Mouse (Mus musculus) kidney, postnatal 0 days (tissue): ENCODE measurements at regions not wholly inside any gene's neighbourhood (a gene's known extent, or its start where the extent isn't known, plus 50 kb on each side); places are given as distances from the start of the nearest gene placed in this dataset.

Experiments used
- ATAC-seq: fragments of 200-750 bp; cut with Nextera tagmentation; replicated peaks from 2 replicates; pipeline ENCODE4 v1.8.0; 2017; ENCODE audit warnings: low read depth, moderate number of reproducible peaks, moderate TSS enrichment, moderate library complexity; ENCODE audit not compliant: low FRiP score
- DNase-seq: peaks from one replicate; pipeline ENCODE4 v3.0.0-alpha.2; 2016; ENCODE audit warnings: low spot score
- H3K27ac ChIP-seq: fragments of 300-500 bp; sonication (generic); 2 replicates; pipeline ENCODE4 v1.5.1; 2014; ENCODE audit warnings: mild to moderate bottlenecking
- H3K27me3 ChIP-seq: fragments of 300-500 bp; sonication (generic); 2 replicates; pipeline ENCODE4 v1.6.1; 2014; ENCODE audit warnings: low read length, mixed read lengths; ENCODE audit not compliant: insufficient read depth
- H3K36me3 ChIP-seq: fragments of 300-500 bp; sonication (generic); 2 replicates; pipeline ENCODE4 v1.6.1; 2014; ENCODE audit warnings: low read length, mixed read lengths; ENCODE audit not compliant: insufficient read depth
- H3K4me1 ChIP-seq: fragments of 300-500 bp; sonication (generic); replicated peaks from 2 replicates; pipeline ENCODE4 v1.6.1; 2014; ENCODE audit warnings: antibody characterized with exemption, low read length, mixed read lengths; ENCODE audit not compliant: insufficient read depth
- H3K4me2 ChIP-seq: fragments of 300-500 bp; sonication (generic); 2 replicates; pipeline ENCODE4 v1.6.1; 2014; ENCODE audit warnings: mild to moderate bottlenecking, low read length, moderate library complexity, mixed read lengths
- H3K4me3 ChIP-seq: fragments of 300-500 bp; sonication (generic); replicated peaks from 2 replicates; pipeline ENCODE4 v1.5.1; 2014; ENCODE audit warnings: low read depth, low read length
- H3K9ac ChIP-seq: fragments of 300-500 bp; sonication (generic); 2 replicates; pipeline ENCODE4 v1.6.1; 2014; ENCODE audit warnings: low read depth, low read length
- H3K9me3 ChIP-seq: fragments of 300-500 bp; sonication (generic); replicated peaks from 2 replicates; pipeline ENCODE4 v1.6.1; 2016; ENCODE audit warnings: low read length, inconsistent platforms, mixed read lengths
- CTCF ChIP-seq: IDR thresholded peaks from 2 replicates; pipeline ENCODE4 v1.5.1; 2016; ENCODE audit warnings: antibody characterized with exemption, low read depth, mild to moderate bottlenecking, moderate library complexity
- WGBS: fragments of 180-500 bp; shearing (Covaris S2); extraction: QIAGEN DNeasy Blood & Tissue Kit; methylation state at CpG from one replicate; pipeline ENCODE4 v1.1.7; 2014; 5-methylcytosine and 5-hydroxymethylcytosine counted together

DNA sequence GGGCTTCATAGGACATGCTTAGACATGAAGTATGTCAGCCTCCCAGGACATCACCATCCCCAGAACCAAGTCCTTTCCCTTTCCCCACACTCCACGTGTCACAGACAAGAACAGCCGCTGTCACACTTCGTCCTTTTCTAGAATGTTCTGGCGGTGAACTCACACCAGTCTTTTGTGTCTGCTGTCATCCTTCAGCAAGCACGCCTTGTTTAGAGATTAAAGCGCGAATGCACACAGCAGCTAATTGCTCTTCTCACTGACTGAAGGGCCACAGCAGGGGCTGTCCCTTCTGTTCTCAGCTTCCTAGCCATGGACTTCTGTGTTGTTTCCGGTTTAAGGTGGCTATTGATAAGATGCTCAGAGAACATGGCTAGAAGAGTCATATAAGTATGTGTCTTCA is 57.5 kb upstream of the 4930470P17Rik start:
- ATAC-seq (no peak), DNase-seq (no peak)
- no peak overlapping the region for H3K9ac ChIP-seq
- H3K36me3 ChIP-seq = no peaks in the 10 kb centered on the region
- no peaks in the 10 kb centered on the region for H3K9me3 ChIP-seq
- no peak overlapping the region for H3K27ac ChIP-seq
- TF ChIP-seq CTCF = no peak
- no peaks in the 10 kb centered on the region for H3K27me3 ChIP-seq
- no peak overlapping the region for H3K4me3 ChIP-seq
- 64% methylated on average over 8 of the region's 8 CpGs for WGBS
- H3K4me2 ChIP-seq = no peak overlapping the region
- H3K4me1 ChIP-seq = no peaks in the 10 kb centered on the region

- Histone ChIP-seq H3K9me3 (no peaks in the 10 kb centered on the region), H3K4me2 (no peak overlapping the region), H3K36me3 (no peaks in the 10 kb centered on the region), H3K27ac (no peak overlapping the region), H3K27me3 (no peaks in the 10 kb centered on the region), H3K9ac (no peak overlapping the region), H3K4me3 (no peak overlapping the region), H3K4me1 (no peaks in the 10 kb centered on the region)
- no peak for TF ChIP-seq CTCF
- ATAC-seq (no peak), DNase-seq (no peak)
- WGBS = 52% methylated on average over 7 of the region's 7 CpGs
These were observed 56.7 kb upstream of the 4930470P17Rik start for GRCm38 (mm10) chr2:170658520-170658919.

- H3K4me1 ChIP-seq = no peaks in the 10 kb centered on the region
- H3K9me3 ChIP-seq = no peaks in the 10 kb centered on the region
- no peak for TF ChIP-seq CTCF
- no peaks in the 10 kb centered on the region for H3K36me3 ChIP-seq
- DNase-seq (no peak), ATAC-seq (no peak)
- H3K4me2 ChIP-seq = no peak overlapping the region
- no peak overlapping the region for H3K4me3 ChIP-seq
- no peak overlapping the region for H3K27ac ChIP-seq
- WGBS = 9% methylated on average over 7 of the region's 7 CpGs
- no peak overlapping the region for H3K9ac ChIP-seq
- no peaks in the 10 kb centered on the region for H3K27me3 ChIP-seq
These were observed 56.0 kb upstream of the 4930470P17Rik start for GRCm38 (mm10) chr2:170657821-170658221.

GRCm38 (mm10) chr2:170652128-170652527 is 50.3 kb upstream of the 4930470P17Rik start:
- Histone ChIP-seq H3K4me2 (no peak overlapping the region), H3K9me3 (no peaks in the 10 kb centered on the region; the same call in 1 of the 2 replicates), H3K4me3 (no peak overlapping the region), H3K4me1 (no peaks in the 10 kb centered on the region), H3K27me3 (no peaks in the 10 kb centered on the region), H3K36me3 (no peaks in the 10 kb centered on the region), H3K9ac (no peak overlapping the region), H3K27ac (no peak overlapping the region)
- WGBS = 90% methylated on average over 11 of the region's 11 CpGs
- ATAC-seq = no peak
- TF ChIP-seq CTCF = no peak
- no peak for DNase-seq
